Mouse (Mus musculus) liver, postnatal 0 days (tissue): ENCODE results near the gene Efnb1. TPM values are rescaled to one million over a fixed set of nuclear protein-coding genes. Genes with fewer than 3 reads are reported as not detected.

Experiments
- ATAC-seq: fragments of 200-750 bp; cut with Nextera tagmentation; 2 replicates; pipeline ENCODE4 v1.8.0; 2017; ENCODE audit warnings: mild to moderate bottlenecking, moderate library complexity
- DNase-seq: peaks from one replicate; pipeline ENCODE4 v3.0.0-alpha.2; 2016
- H3K27ac ChIP-seq: fragments of 300-500 bp; sonication (generic); 2 replicates; pipeline ENCODE4 v1.5.1; 2014; ENCODE audit warnings: antibody characterized with exemption, moderate library complexity, mild to moderate bottlenecking, low read depth
- H3K27me3 ChIP-seq: fragments of 300-500 bp; sonication (generic); 2 replicates; pipeline ENCODE4 v1.6.1; 2014; ENCODE audit warnings: low read length, control low read depth, mixed read lengths; ENCODE audit not compliant: insufficient read depth
- H3K36me3 ChIP-seq: fragments of 300-500 bp; sonication (generic); replicated peaks from 2 replicates; pipeline ENCODE4 v1.6.1; 2014; ENCODE audit warnings: mild to moderate bottlenecking, control low read depth, low read length, moderate library complexity, mixed read lengths; ENCODE audit not compliant: insufficient read depth
- H3K4me1 ChIP-seq: fragments of 300-500 bp; sonication (generic); 2 replicates; pipeline ENCODE4 v1.6.1; 2014; ENCODE audit warnings: antibody characterized with exemption, mild to moderate bottlenecking, control low read depth; ENCODE audit not compliant: insufficient read depth
- H3K4me2 ChIP-seq: fragments of 300-500 bp; sonication (generic); 2 replicates; pipeline ENCODE4 v1.6.1; 2014; ENCODE audit warnings: low read depth, mild to moderate bottlenecking, low read length, moderate library complexity, mixed read lengths
- H3K4me3 ChIP-seq: fragments of 300-500 bp; sonication (generic); 2 replicates; pipeline ENCODE4 v1.5.1; 2014; ENCODE audit warnings: low read depth, low read length
- H3K9ac ChIP-seq: fragments of 300-500 bp; sonication (generic); replicated peaks from 2 replicates; pipeline ENCODE4 v1.6.1; 2014; ENCODE audit warnings: mild to moderate bottlenecking, moderate library complexity
- H3K9me3 ChIP-seq: fragments of 300-500 bp; sonication (generic); 2 replicates; pipeline ENCODE4 v1.6.1; 2016; ENCODE audit warnings: mild to moderate bottlenecking, control low read depth, low read length, mixed read lengths
- CTCF ChIP-seq: sonication (generic); IDR thresholded peaks from 2 replicates; pipeline ENCODE4 v1.5.1; 2016; ENCODE audit warnings: antibody characterized with exemption, low read depth
- EP300 ChIP-seq: IDR thresholded peaks from 2 replicates; pipeline ENCODE4 v1.6.1; 2016; ENCODE audit warnings: antibody characterized with exemption, low read depth, mild to moderate bottlenecking
- WGBS: fragments of 180-500 bp; shearing (Covaris S2); extraction: QIAGEN DNeasy Blood & Tissue Kit; methylation state at CpG from one replicate; pipeline ENCODE4 v1.1.7; 2014; ENCODE audit not compliant: insufficient replicate concordance; 5-methylcytosine and 5-hydroxymethylcytosine counted together
- polyA plus RNA-seq: library from polyadenylated mRNA; unstranded; fragments of >200 nt; fragmentation: Nextera tagmentation; extraction: Ambion mirVana; gene quantifications from 2 replicates; pipeline ENCODE4 v1.2.1, GENCODE M21; 2015

Efnb1 gene
- polyA plus RNA-seq, 1 experiment from 2014 or later: 4.9 TPM

DNA sequence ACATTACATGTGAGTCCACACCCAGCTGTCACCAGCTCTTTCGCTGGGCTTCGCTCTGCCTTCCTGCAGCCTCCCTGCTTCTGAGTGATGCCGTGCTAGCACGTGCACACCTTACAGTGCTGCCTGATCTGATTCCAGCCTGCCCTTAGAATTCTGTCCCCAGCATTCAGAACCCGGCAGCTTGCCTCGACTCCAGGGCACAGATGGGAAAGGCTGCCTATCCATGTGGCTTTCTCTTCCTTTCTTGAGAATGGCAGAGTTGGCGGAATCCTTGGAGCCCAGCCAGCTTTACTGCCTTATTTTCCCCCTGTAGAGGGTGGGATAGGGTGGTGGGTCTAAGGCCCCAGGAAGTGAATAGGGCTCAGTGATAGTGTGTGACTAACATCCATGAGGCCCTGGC is 9.6 kb downstream of the Efnb1 start:
- H3K36me3 ChIP-seq: no peaks in the 10 kb centered on the region
- H3K4me2 ChIP-seq: no peak overlapping the region
- peaks cover 3% of the 10 kb centered on the region; the same call in 1 of the 2 replicates for H3K4me1 ChIP-seq
- TF ChIP-seq CTCF: no peak
- no peak for TF ChIP-seq EP300
- WGBS: 82% methylated on average over 7 of the region's 7 CpGs
- ATAC-seq (no peak), DNase-seq (no peak)
- no peak overlapping the region for H3K9ac ChIP-seq
- no peaks in the 10 kb centered on the region for H3K9me3 ChIP-seq
- H3K27ac ChIP-seq: no peak overlapping the region
- H3K4me3 ChIP-seq: no peak overlapping the region
- no peaks in the 10 kb centered on the region for H3K27me3 ChIP-seq

DNA sequence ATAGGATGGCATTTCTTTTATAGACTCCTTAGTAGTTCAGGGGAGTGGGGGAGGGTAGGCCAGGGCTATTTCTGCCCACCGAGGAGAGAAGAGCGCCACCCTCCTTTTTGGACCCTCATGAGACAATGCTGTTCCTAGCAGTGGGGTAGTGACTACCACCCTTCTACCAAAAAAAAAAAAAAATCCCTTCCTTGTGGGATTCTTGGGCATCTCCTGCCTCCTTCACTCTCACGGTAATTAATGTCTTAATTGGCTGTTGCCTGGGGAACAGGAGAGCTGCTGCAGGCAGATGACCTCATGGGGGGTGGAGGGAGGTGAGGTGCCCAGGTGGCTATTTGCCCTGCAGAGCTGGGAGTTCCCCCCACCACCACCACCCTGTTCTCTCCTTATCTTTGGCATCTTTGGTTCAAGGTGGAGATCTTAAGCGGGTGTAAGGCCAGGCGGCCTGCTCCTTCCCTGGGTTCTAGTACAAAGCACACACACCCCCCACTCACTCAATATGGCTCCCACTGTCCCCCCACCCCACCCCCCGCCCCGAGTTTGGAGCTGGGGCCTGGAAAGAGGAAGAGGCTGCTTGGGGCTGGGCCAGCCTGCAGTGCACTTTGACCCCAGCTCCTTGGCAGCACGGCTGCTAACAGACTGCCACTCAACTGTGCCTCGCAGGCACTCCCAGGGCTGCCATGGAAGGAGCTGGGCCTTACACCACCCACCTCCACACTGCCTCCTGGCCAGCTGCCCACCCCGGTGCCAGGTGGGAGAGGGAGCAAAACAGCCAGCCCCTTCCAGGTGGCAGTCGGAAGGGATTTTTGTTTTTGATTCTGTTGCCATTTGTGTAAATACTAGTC is 12.4 kb downstream of the Efnb1 start:
- Histone ChIP-seq H3K9ac (no peak overlapping the region), H3K36me3 (no peaks in the 10 kb centered on the region), H3K27ac (no peak overlapping the region), H3K9me3 (no peaks in the 10 kb centered on the region), H3K4me2 (no peak overlapping the region), H3K4me3 (no peak overlapping the region), H3K27me3 (no peaks in the 10 kb centered on the region), H3K4me1 (peaks cover 5% of the 10 kb centered on the region; the same call in 1 of the 2 replicates)
- WGBS: 56% methylated on average over 9 of the region's 11 CpGs
- ATAC-seq (no peak), DNase-seq (no peak)
- no peak for TF ChIP-seq CTCF
- no peak for TF ChIP-seq EP300

- Histone ChIP-seq H3K27ac (no peak overlapping the region), H3K4me3 (no peak overlapping the region), H3K27me3 (no peaks in the 10 kb centered on the region), H3K9ac (no peak overlapping the region), H3K36me3 (no peaks in the 10 kb centered on the region), H3K9me3 (no peaks in the 10 kb centered on the region), H3K4me2 (no peak overlapping the region), H3K4me1 (peaks cover 5% of the 10 kb centered on the region; the same call in 1 of the 2 replicates)
- DNase-seq: no peak
- TF ChIP-seq EP300: no peak
- no peak for TF ChIP-seq CTCF
- 61% methylated on average over 7 of the region's 7 CpGs for WGBS
- ATAC-seq: no peak
These were observed 13.1 kb downstream of the Efnb1 start for GRCm38 (mm10) chrX:99149047-99149446.

DNA sequence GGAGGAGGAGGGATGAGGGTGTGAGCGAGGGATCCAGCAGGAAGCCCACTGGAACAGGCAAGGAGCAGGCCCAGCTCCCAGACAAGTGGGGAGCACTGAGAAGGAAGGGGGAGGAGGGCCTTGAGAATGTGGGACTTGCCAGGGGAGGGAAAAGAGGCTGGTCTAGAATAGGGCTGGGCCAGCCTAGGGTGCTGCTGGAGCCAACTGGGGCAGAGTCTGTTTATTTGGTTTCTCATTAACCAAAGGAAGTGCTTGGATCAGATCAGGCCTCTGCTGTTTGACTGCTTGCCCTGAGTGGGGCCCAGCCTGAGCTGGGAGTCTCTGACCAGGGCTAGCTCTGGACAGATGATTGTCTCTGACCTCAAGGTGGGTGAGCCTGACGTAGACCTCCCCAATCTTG is 14.0 kb downstream of the Efnb1 start:
- H3K36me3 ChIP-seq: no peaks in the 10 kb centered on the region
- DNase-seq (no peak), ATAC-seq (peak; percentile 81)
- 37% methylated on average over 2 of the region's 2 CpGs for WGBS
- peaks cover 5% of the 10 kb centered on the region; the same call in 1 of the 2 replicates for H3K4me1 ChIP-seq
- no peaks in the 10 kb centered on the region for H3K9me3 ChIP-seq
- H3K4me3 ChIP-seq: no peak overlapping the region
- H3K27ac ChIP-seq: peak overlapping the region; percentile 64
- no peaks in the 10 kb centered on the region for H3K27me3 ChIP-seq
- no peak overlapping the region for H3K9ac ChIP-seq
- TF ChIP-seq EP300 (no peak), CTCF (no peak)
- no peak overlapping the region for H3K4me2 ChIP-seq

DNA sequence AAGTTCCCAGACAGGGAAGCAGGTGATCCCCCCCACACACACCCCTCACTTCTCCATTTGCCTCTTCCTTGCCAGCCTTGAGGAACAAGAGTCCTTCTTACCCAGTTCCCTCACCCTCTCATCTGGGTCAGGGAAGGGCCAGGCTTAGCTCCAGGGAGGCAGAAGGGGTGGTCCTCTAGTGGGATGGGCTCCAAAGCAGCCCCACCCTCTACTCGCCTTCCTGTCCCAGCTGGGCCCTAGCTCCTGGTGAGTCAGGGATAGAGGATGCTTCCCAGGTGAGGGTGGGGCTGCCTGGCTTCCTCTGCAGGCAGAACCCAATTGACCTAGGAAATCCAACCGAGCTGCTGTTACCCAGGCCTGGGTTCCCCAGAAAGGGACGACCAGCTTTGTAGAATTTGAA is 14.8 kb downstream of the Efnb1 start:
- no peak overlapping the region for H3K27ac ChIP-seq
- no peak overlapping the region for H3K9ac ChIP-seq
- no peaks in the 10 kb centered on the region for H3K27me3 ChIP-seq
- H3K36me3 ChIP-seq: no peaks in the 10 kb centered on the region
- no peak for TF ChIP-seq EP300
- TF ChIP-seq CTCF: no peak
- WGBS: 70% methylated on average over 3 of the region's 3 CpGs
- DNase-seq: no peak
- no peak overlapping the region for H3K4me3 ChIP-seq
- no peak for ATAC-seq
- no peak overlapping the region for H3K4me2 ChIP-seq
- H3K4me1 ChIP-seq: peaks cover 5% of the 10 kb centered on the region; the same call in 1 of the 2 replicates
- no peaks in the 10 kb centered on the region for H3K9me3 ChIP-seq

DNA sequence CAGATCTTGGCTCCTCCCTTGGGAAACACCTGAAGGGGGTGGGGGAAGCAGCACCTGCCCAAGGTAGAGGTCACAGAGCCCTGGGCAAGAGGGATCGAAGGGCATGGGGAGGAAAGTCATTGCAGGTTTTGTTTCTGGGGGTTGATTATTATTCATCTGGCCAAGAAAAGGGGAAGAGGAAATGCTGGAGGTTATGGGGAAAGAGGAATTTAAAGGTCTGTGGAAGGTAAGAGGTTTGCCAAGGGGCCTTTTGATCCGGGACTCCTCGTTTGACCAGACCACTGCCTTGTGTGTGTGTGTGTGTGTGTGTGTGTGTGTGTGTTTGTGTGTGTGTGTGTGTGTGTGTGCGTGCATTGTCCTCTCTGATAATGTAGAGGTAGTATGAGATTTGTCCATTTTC is 15.5 kb downstream of the Efnb1 start:
- no peak overlapping the region for H3K4me3 ChIP-seq
- TF ChIP-seq CTCF: no peak
- TF ChIP-seq EP300: no peak
- H3K4me2 ChIP-seq: no peak overlapping the region
- H3K27me3 ChIP-seq: no peaks in the 10 kb centered on the region
- ATAC-seq (no peak), DNase-seq (no peak)
- no peak overlapping the region for H3K27ac ChIP-seq
- no peaks in the 10 kb centered on the region for H3K9me3 ChIP-seq
- H3K36me3 ChIP-seq: no peaks in the 10 kb centered on the region
- no peak overlapping the region for H3K9ac ChIP-seq
- H3K4me1 ChIP-seq: peaks cover 5% of the 10 kb centered on the region; the same call in 1 of the 2 replicates
- 25% methylated on average over 4 of the region's 4 CpGs for WGBS
